Mouse (Mus musculus): ENCODE results near the gene Sgms1. TPM values are rescaled to one million over a fixed set of nuclear protein-coding genes. Genes with fewer than 3 reads are reported as not detected.

Gene Sgms1
- total and polyA plus RNA-seq, 3 experiments = 27.0 to 62.1 (median 60.5) TPM

GRCm38 (mm10) chr19:32285455-32285831 is 104.1 kb downstream of the Sgms1 start:
- peaks cover 5% of the 10 kb centered on the region for H3K4me1 ChIP-seq (ENCODE audit: control insufficient read depth, insufficient read depth, low read length)
- intact Hi-C loops (cut with DNase I) = no loop called here
- no peak overlapping the region for H3K4me3 ChIP-seq
- H3K27ac ChIP-seq = no peak overlapping the region
- TF ChIP-seq POLR2A (IDR thresholded peaks at IDR 0.05; ENCODE audit: insufficient read depth, low read depth, low read length) = no peak
- no peak for TF ChIP-seq CTCF (IDR thresholded peaks at IDR 0.05)
- no peak for TF ChIP-seq EP300 (IDR thresholded peaks at IDR 0.05; ENCODE audit: insufficient read depth, low read depth, low read length)
- WGBS = 88% methylated on average over 3 of the region's 3 CpGs
- H3K27me3 ChIP-seq (ENCODE audit: control insufficient read depth, insufficient read depth, low read length) = no peaks in the 10 kb centered on the region
- H3K9ac ChIP-seq (ENCODE audit: low read depth, low read length) = no peak overlapping the region
- no peaks in the 10 kb centered on the region for H3K79me2 ChIP-seq (replicated peaks; ENCODE audit: control insufficient read depth, insufficient read depth, low read length)
- DNase-seq = no peak
- H3K36me3 ChIP-seq (ENCODE audit: control insufficient read depth, insufficient read depth, low read length) = peaks cover 8% of the 10 kb centered on the region

GRCm38 (mm10) chr19:32284681-32285454 is 104.6 kb downstream of the Sgms1 start:
- Histone ChIP-seq H3K79me2 (replicated peaks; ENCODE audit: control insufficient read depth, insufficient read depth, low read length) (no peaks in the 10 kb centered on the region), H3K9ac (ENCODE audit: low read depth, low read length) (no peak overlapping the region), H3K4me3 (no peak overlapping the region), H3K27me3 (ENCODE audit: control insufficient read depth, insufficient read depth, low read length) (no peaks in the 10 kb centered on the region), H3K4me1 (ENCODE audit: control insufficient read depth, insufficient read depth, low read length) (peaks cover 5% of the 10 kb centered on the region), H3K36me3 (ENCODE audit: control insufficient read depth, insufficient read depth, low read length) (peaks cover 8% of the 10 kb centered on the region), H3K27ac (no peak overlapping the region)
- intact Hi-C loops (cut with DNase I) = no loop called here
- TF ChIP-seq EP300 (IDR thresholded peaks at IDR 0.05; ENCODE audit: insufficient read depth, low read depth, low read length) (no peak), CTCF (IDR thresholded peaks at IDR 0.05) (no peak), POLR2A (IDR thresholded peaks at IDR 0.05; ENCODE audit: insufficient read depth, low read depth, low read length) (no peak)
- no peak for DNase-seq
- 95% methylated on average over 5 of the region's 5 CpGs for WGBS

DNA sequence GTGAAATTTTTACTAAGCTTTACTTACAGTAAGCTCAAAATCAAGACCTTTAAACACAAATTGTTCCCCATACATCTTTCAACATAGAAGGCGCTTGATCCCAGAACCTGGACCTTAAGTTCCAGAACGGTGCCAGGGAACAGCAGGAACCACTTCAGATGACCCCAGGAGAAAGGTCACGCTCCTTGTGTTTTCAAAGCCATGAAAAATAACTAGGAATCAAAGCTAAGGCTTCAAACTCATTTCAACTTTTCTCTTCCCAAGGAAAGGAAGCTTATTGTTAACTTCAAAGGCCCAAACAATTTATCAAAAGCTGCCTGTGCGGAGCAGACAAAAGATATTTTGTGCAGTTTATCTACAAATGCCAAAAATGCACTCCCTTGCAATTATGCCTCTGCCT is 107.6 kb downstream of the Sgms1 start:
- peaks cover 9% of the 10 kb centered on the region for H3K4me1 ChIP-seq (ENCODE audit: control insufficient read depth, insufficient read depth, low read length)
- intact Hi-C loops (cut with DNase I) = loop anchor here (2.0 kb wide), 1 partner anchor 31 kb away; no protein-coding TSS in a partner anchor
- no peak for DNase-seq
- H3K4me3 ChIP-seq = no peak overlapping the region
- H3K27ac ChIP-seq = peak overlapping the region; percentile 29; the same call in 1 of the 2 replicates
- 56% methylated on average over 4 of the region's 4 CpGs for WGBS
- TF ChIP-seq CTCF (IDR thresholded peaks at IDR 0.05) (no peak), EP300 (IDR thresholded peaks at IDR 0.05; ENCODE audit: insufficient read depth, low read depth, low read length) (no peak), POLR2A (IDR thresholded peaks at IDR 0.05; ENCODE audit: insufficient read depth, low read depth, low read length) (no peak)
- H3K27me3 ChIP-seq (ENCODE audit: control insufficient read depth, insufficient read depth, low read length) = no peaks in the 10 kb centered on the region
- H3K9ac ChIP-seq (ENCODE audit: low read depth, low read length) = no peak overlapping the region
- H3K36me3 ChIP-seq (ENCODE audit: control insufficient read depth, insufficient read depth, low read length) = peaks cover 6% of the 10 kb centered on the region
- H3K79me2 ChIP-seq (replicated peaks; ENCODE audit: control insufficient read depth, insufficient read depth, low read length) = no peaks in the 10 kb centered on the region

DNA sequence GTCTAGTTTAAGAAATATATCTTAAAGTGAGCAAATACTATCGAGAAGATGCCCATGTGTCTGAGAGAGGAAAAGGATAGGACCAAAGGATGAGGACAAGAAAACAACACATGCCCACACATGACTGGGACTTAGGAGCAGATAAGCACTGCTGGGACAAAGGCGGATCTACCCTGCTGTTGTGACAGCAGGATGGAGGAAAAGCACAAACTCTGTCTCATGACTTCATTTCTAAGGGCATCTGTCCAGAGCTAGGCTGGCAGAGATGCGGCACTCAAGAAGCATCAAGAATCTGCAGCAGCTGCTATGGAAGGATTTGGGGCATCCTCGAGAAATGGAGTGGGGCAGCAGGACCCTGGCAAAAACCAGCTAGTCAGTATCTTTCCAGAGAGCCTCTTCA is 109.1 kb downstream of the Sgms1 start:
- WGBS = 69% methylated on average over 4 of the region's 4 CpGs
- H3K27me3 ChIP-seq (ENCODE audit: control insufficient read depth, insufficient read depth, low read length) = no peaks in the 10 kb centered on the region
- no peak overlapping the region for H3K4me3 ChIP-seq
- intact Hi-C loops (cut with DNase I) = no loop called here
- no peaks in the 10 kb centered on the region for H3K79me2 ChIP-seq (replicated peaks; ENCODE audit: control insufficient read depth, insufficient read depth, low read length)
- no peak for TF ChIP-seq POLR2A (IDR thresholded peaks at IDR 0.05; ENCODE audit: insufficient read depth, low read depth, low read length)
- no peak for TF ChIP-seq CTCF (IDR thresholded peaks at IDR 0.05)
- TF ChIP-seq EP300 (IDR thresholded peaks at IDR 0.05; ENCODE audit: insufficient read depth, low read depth, low read length) = no peak
- DNase-seq = no peak
- no peak overlapping the region for H3K9ac ChIP-seq (ENCODE audit: low read depth, low read length)
- peaks cover 6% of the 10 kb centered on the region for H3K36me3 ChIP-seq (ENCODE audit: control insufficient read depth, insufficient read depth, low read length)
- H3K27ac ChIP-seq = no peak overlapping the region
- H3K4me1 ChIP-seq (ENCODE audit: control insufficient read depth, insufficient read depth, low read length) = peaks cover 12% of the 10 kb centered on the region

GRCm38 (mm10) chr19:32279400-32279799 is 110.1 kb downstream of the Sgms1 start:
- WGBS = 51% methylated on average over 6 of the region's 6 CpGs
- no peak for TF ChIP-seq POLR2A (IDR thresholded peaks at IDR 0.05; ENCODE audit: insufficient read depth, low read depth, low read length)
- no peak for TF ChIP-seq EP300 (IDR thresholded peaks at IDR 0.05; ENCODE audit: insufficient read depth, low read depth, low read length)
- TF ChIP-seq CTCF (IDR thresholded peaks at IDR 0.05) = no peak
- H3K4me3 ChIP-seq = no peak overlapping the region
- H3K4me1 ChIP-seq (ENCODE audit: control insufficient read depth, insufficient read depth, low read length) = peaks cover 16% of the 10 kb centered on the region
- H3K36me3 ChIP-seq (ENCODE audit: control insufficient read depth, insufficient read depth, low read length) = peaks cover 6% of the 10 kb centered on the region
- no peak overlapping the region for H3K9ac ChIP-seq (ENCODE audit: low read depth, low read length)
- no peak overlapping the region; the same call in 1 of the 2 replicates for H3K27ac ChIP-seq
- H3K27me3 ChIP-seq (ENCODE audit: control insufficient read depth, insufficient read depth, low read length) = no peaks in the 10 kb centered on the region
- intact Hi-C loops (cut with DNase I) = no loop called here
- H3K79me2 ChIP-seq (replicated peaks; ENCODE audit: control insufficient read depth, insufficient read depth, low read length) = no peaks in the 10 kb centered on the region
- DNase-seq = no peak

DNA sequence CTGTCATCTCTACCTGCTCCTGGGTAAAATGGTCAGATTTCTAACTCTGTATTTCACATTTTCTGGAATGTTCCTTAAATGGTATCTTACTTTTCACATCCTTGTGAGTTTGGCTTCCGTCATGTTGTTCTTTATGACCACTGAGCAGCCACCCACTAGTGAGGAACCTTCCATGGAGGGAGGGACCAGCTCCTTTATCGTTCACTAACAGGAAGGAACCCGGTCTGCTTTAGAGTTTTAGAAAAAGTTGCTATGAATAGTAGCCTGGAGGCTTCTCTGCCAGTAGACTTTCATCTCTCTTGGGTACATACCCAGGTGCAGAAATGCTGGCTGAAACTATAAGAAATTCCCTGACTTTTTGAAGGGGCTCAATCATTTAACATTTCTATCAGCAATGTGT is 111.6 kb downstream of the Sgms1 start:
- 39% methylated on average over 3 of the region's 3 CpGs for WGBS
- peak overlapping the region; percentile 3; the same call in 1 of the 2 replicates for H3K27ac ChIP-seq
- no peak overlapping the region for H3K9ac ChIP-seq (ENCODE audit: low read depth, low read length)
- TF ChIP-seq EP300 (IDR thresholded peaks at IDR 0.05; ENCODE audit: insufficient read depth, low read depth, low read length) (no peak), CTCF (IDR thresholded peaks at IDR 0.05) (no peak), POLR2A (IDR thresholded peaks at IDR 0.05; ENCODE audit: insufficient read depth, low read depth, low read length) (no peak)
- H3K4me3 ChIP-seq = no peak overlapping the region
- peaks cover 18% of the 10 kb centered on the region for H3K4me1 ChIP-seq (ENCODE audit: control insufficient read depth, insufficient read depth, low read length)
- no peaks in the 10 kb centered on the region for H3K79me2 ChIP-seq (replicated peaks; ENCODE audit: control insufficient read depth, insufficient read depth, low read length)
- intact Hi-C loops (cut with DNase I) = no loop called here
- H3K27me3 ChIP-seq (ENCODE audit: control insufficient read depth, insufficient read depth, low read length) = no peaks in the 10 kb centered on the region
- peaks cover 6% of the 10 kb centered on the region for H3K36me3 ChIP-seq (ENCODE audit: control insufficient read depth, insufficient read depth, low read length)
- no peak for DNase-seq

Measured in heart, adult 2 months (tissue).